Mouse (Mus musculus): ENCODE data around the gene Pld5.

Pld5 gene

GRCm38 (mm10) chr1:176167784-176168183 lies 107.3 kb downstream of the Pld5 start:
- no peak for DNase-seq (ENCODE audit: low read depth, low spot score)

DNA sequence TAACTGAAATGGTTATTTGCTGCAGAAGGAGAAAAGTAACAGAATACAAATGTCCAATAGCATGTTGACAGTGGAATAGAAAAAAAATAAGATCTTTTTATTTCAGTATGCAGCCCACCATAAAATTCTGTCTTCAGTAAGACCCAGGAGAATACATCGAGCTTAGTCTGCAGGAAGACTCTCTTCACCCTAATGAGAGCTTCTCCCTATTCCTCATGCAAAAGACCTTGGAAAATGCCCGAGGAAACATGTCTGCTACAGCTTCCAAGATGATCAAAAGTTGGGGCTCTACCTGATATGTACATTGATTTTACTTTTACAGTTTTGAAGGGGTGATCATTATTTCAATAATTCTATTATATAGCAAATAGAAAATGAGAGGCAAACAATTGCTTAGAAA lies 108.0 kb downstream of the Pld5 start:
- DNase-seq (ENCODE audit: low read depth, low spot score) = no peak

- no peak for DNase-seq (ENCODE audit: low read depth, low spot score)
Measured at GRCm38 (mm10) chr1:176145306-176145705, 129.8 kb downstream of the Pld5 start.

DNA sequence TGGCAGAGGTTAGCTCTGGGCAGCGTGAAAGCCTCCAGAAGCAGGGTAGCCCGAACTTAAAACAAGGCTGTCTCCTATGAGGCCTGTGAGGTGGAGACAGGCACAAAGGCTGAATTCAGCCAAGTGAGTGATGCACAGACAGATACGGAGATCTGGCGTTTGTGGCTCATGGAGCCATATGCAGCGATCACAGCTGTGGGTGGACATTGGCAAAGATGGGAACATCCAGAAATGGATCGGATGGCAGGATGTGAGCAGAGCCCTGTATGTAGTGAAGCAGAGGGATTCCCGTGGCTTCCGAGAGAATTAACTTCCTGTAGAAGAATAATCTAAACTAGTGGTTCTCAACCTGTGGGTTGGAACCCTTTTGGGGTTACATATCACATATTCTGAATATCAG lies 140.7 kb downstream of the Pld5 start:
- no peak for DNase-seq (ENCODE audit: low read depth, low spot score)

GRCm38 (mm10) chr1:176125771-176126170 lies 149.3 kb downstream of the Pld5 start:
- DNase-seq (ENCODE audit: low read depth, low spot score) = no peak

- DNase-seq (ENCODE audit: low read depth, low spot score) = no peak
Measured at GRCm38 (mm10) chr1:176124441-176124840, 150.7 kb downstream of the Pld5 start.

DNA sequence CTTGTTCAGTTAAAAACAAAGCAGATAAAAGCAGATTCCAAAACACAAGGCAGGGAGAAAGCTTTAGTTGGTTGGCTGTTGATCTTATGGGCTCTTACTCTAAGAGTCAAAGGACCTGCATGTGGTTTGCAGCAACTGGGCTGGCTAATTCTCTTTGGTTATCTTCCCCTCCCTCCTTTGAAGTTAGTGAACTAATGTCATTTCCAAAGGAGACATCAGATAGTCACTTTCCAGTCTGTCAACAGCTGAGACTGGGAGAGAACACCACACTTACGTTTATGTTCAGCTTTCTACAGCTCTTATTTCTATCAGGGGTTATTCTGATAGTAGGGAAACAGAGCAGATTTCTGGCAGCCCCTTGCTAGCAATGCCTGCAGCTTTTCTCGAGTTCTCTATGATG lies 151.3 kb downstream of the Pld5 start:
- DNase-seq (ENCODE audit: low read depth, low spot score) = no peak

DNA sequence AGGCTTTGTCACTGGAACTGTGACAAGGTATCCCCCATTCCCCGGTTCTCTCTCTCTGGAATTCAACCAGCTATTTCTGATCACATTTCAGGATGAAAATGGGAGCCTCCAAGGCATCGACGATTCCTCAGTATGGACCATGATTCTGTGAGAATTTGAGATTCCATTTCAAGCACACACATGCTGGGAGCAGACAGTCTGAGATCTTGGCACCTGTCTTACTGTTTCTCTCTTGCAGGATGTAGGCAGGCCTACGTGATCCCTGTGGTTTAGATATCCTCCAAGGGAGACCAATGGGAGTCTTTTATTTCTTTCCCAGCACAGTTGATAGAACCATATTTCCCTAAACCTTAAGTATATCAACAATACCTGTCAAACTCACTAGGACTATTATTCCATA lies 159.5 kb downstream of the Pld5 start:
- no peak for DNase-seq (ENCODE audit: low read depth, low spot score)

- no peak for DNase-seq (ENCODE audit: low read depth, low spot score)
Measured at GRCm38 (mm10) chr1:176098685-176099320, 176.3 kb downstream of the Pld5 start.

DNA sequence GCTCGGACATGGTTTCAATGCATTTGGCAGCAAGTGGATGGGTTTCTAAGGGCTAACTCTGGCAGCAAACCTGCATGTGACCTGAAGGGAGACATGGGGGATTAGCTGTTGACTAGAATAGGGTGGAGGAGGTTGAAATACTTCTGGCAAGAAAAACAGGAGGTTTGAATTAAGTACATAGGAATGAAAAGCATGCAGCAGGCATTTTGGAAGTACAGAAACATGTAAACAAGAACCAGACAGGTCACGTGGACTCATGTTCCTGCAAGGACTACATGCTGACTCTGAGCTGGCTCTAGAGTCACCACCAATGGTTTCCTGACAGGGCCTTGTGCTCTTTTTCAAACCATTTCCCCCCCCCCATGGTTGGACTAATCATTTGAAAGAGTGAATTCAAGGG lies 183.0 kb downstream of the Pld5 start:
- no peak for DNase-seq (ENCODE audit: low read depth, low spot score)

GRCm38 (mm10) chr1:176089382-176089781 lies 185.7 kb downstream of the Pld5 start:
- no peak for DNase-seq (ENCODE audit: low read depth, low spot score)

DNA sequence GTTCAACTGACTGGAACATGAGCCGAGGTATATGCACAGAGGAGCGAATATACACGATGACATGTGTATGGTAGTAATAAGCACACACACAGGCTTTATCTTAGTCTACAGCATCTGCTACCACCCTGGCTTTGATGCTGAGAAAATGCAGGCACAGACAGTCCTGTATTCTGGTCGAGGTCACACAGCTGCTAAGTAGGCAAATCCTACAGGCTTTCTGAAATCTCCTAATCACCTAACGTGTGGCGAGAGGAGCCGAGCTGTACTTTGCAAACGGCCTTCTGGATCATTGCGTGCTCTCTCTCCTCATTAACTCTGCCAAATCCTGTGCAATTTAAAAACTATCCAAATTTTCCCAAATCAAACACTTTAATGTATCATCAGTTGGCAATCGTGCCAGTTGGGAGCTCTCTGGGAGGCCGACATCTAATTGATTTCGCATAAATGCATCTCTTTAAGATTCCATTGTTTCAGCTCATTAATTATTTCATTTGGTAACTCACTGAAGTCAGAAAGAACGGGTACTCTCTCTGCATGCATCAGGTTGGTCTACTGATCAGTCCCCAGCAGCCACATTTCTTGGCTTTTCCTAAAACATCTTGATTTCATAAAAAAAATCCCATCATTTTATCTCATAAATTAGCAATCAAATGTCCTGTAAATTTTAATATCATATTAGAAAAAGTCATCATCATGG lies 189.0 kb downstream of the Pld5 start:
- DNase-seq (ENCODE audit: low read depth, low spot score) = no peak

GRCm38 (mm10) chr1:176082306-176082705 lies 192.8 kb downstream of the Pld5 start:
- no peak for DNase-seq (ENCODE audit: low read depth, low spot score)

DNA sequence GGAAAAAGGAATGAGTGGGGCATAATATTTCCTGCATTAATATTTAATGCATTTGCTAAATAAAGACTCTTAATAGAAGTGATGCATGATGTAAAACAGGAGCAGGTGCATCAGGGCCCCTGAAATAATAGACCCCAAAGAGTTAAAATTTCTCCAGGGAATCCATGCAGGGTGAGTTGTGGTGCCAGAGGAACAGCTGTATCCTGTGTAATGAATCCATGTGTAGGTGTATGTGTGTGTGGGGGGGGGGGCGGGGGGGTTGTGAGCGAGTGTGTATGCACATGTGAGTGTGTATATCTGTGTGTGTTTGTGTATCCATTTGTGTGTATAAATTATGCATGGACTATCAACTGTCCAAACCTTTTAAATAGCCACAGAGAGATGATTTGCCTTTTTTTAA lies 194.1 kb downstream of the Pld5 start:
- no peak for DNase-seq (ENCODE audit: low read depth, low spot score)

- DNase-seq (ENCODE audit: low read depth, low spot score) = no peak
Measured at GRCm38 (mm10) chr1:176078410-176078809, 196.7 kb downstream of the Pld5 start.

DNA sequence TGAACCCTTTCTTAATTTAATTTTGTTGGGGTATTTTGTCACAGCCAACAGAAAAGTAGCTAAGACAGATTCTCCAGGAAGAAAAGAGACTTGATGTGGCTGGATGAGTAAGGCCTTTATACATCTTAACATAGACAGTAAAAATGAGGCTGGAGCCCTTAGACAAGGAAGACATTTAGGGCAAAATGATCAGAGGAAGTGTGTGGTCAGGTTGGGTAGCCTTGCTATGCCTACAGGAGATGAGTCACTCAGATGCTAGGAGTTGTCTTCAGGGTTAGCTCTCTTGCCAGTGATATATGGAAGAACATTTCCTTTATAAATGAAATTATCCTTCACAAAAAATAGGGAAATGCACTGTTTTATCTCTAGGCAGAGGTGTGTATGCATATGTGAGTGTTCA lies 198.3 kb downstream of the Pld5 start:
- DNase-seq (ENCODE audit: low read depth, low spot score) = no peak

DNA sequence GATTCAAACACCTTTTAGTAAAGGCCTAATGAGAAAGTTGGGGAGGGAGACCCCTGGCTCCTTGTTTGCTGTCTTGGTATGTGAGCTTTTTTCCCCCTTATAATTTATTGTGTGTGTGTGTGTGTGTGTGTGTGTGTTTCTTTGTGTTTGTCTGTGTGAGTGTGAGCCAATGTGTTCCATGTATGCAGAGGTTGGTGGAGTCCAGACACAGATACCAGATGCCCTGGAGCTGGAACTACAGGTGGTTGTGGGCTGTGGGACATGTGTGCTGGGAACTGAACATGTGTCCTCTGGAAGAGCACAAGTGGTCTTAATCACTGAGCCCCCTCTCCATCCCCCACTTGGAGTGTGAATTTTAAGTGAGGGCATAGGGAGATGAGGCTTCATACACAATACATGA lies 199.3 kb downstream of the Pld5 start:
- no peak for DNase-seq (ENCODE audit: low read depth, low spot score)

DNA sequence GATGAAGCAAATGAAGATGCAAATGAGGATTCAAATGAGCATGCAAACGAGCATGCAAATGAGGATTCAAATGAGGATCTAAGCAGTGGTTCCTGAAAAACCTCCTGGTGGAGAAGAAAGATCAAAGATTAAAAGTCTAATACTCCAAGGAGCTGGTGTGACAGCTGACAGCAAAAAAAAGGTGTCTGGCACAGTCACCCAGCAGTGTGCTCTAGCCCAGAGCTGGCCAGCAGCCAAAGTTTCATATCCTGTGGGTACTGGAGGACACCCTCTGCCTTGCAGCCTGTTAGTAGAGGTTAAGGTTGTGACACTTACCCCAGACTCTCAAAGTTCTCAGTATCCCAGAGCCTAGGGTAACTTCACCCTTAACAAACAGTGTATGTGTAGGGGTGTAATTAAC lies 199.7 kb downstream of the Pld5 start:
- DNase-seq (ENCODE audit: low read depth, low spot score) = no peak

GRCm38 (mm10) chr1:176074526-176074925 lies 200.6 kb downstream of the Pld5 start:
- no peak for DNase-seq (ENCODE audit: low read depth, low spot score)

DNA sequence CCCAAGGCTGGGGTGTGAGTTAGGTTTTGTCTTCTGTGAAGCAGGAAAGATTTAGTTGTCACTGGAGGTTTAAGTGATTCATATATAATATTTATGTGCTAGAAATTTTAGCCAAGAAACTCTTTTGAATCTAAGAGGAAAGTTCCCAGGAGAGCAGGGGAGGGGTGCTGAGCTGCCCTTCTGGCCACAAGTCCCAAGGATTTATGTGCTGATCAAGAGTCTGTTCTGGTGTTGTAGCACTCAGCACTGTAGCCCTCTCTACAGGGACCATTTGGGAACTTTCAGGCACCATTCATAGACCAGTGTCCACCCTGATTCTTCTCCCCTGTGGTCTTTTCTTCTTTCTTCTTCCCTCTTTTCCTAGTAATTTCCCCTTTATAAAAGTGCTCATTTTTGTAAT lies 209.8 kb downstream of the Pld5 start:
- DNase-seq (ENCODE audit: low read depth, low spot score) = no peak

- no peak for DNase-seq (ENCODE audit: low read depth, low spot score)
Measured at GRCm38 (mm10) chr1:176064471-176064870, 210.6 kb downstream of the Pld5 start.

GRCm38 (mm10) chr1:176053653-176054052 lies 221.5 kb downstream of the Pld5 start:
- DNase-seq (ENCODE audit: low read depth, low spot score) = no peak

GRCm38 (mm10) chr1:176046995-176047394 lies 228.1 kb downstream of the Pld5 start:
- DNase-seq (ENCODE audit: low read depth, low spot score) = no peak

- no peak for DNase-seq (ENCODE audit: low read depth, low spot score)
Measured at GRCm38 (mm10) chr1:176046375-176046774, 228.7 kb downstream of the Pld5 start.

All from A20 (cell line).